Mouse (Mus musculus) inflammation-experienced regulatory T-cells, adult 6 months (primary cell): ENCODE measurements around the gene Nr4a2. TPM values are rescaled to one million over a fixed set of nuclear protein-coding genes. Genes with fewer than 3 reads are reported as not detected.
A peak's percentile ranks its signal among the peaks of the same experiment; 100 is the strongest.

Experiments
- ATAC-seq: one replicate; pipeline ENCODE4 v1.8.0; 2017
- polyA plus RNA-seq, 3 experiments: library from polyadenylated mRNA; unstranded; fragments of 100-300 nt; shearing (Covaris generic); gene quantifications; one replicate each; pipeline ENCODE4 v1.2.1; 2017

Nr4a2 gene
- 10 to 100 TPM in 1 of 3 experiments, 1 to 10 TPM in 2; 2.2 to 14.5 (median 3.7) TPM for polyA plus RNA-seq

GRCm38 (mm10) chr2:57123991-57124840, at the start of gene Nr4a2:
TSS of gene Nr4a2 (minus strand) at chr2:57124003.
- ATAC-seq: peak; percentile 33

DNA sequence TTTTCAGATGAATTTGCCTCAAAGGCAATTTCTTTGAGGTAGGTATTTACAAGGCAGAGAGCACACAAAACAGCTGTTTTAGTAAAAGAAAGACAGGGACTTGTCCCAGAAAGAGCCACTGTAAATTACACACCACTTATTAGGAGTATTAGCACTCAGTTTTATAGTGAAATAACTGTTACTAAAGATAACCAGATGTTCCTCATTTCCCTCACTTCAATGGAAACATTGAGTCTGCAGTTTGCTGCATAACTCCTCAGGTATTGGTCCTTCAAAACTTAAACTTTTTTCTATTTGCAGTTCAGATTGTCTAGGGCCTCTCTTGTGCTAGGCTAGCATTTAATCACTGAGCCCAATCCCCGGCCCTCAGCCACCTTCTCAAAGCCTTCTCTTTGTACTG, 41.6 kb upstream of the Nr4a2 start:
- ATAC-seq: no peak

DNA sequence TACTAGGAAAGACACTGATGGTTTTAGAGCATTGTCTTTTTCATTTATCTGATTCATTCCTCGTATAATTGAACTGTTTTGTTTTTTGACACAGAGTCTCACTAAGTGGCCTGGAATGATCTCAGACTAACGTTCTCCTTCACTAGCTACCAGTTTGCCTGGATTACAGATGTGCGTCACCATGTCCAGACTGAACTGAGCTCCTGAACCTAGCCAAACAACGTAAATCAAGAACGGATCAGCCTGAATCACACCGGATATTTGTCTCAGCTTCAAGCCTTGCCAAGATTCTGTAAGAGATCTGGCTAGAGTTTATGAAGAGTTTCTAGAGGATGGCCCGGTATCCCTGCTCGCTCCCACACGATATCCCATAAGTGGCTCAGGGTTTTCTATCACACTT, 33.0 kb upstream of the Nr4a2 start:
- ATAC-seq: no peak

DNA sequence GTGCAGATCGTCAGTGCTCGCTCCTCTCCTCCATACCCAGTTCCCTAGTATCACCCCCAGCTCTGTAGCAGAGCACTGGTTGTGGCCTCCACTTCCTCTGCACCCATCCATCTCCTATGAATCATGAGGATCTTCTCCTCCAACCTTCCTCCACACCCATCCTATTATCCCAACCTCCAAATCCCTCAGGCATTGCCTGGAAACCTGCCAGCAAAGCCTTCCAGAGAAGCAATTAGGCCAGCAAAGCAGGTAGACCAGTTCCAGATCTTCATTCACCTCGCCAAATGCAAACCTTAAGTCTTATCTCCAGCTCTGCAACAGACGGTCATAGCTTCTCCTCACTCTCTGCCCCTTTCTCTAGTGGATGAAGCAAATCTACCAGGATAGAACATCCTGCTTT, 26.0 kb upstream of the Nr4a2 start:
- ATAC-seq: no peak

- no peak for ATAC-seq
These were observed 24.4 kb upstream of the Nr4a2 start for GRCm38 (mm10) chr2:57148231-57148630.

- ATAC-seq: no peak
These were observed 22.0 kb upstream of the Nr4a2 start for GRCm38 (mm10) chr2:57145646-57146421.

DNA sequence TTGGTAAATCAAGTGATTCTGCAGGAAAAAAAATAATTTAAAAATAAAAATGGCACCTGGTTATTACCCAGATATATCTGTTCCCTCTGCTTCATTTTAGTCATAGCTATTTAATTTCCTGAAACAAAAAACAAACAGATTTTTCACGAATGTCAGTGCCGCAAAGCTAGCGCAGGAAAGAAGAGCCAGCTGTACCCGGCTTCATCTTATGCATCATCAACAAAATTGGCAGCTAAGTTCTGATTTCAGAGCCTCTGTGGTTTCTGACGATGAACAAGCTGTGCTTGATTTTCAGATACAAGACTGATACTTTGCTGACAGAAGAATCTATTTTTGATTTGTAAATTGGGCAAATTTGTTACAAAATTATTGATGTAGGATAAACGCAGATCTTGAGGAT, 14.8 kb upstream of the Nr4a2 start:
- ATAC-seq: no peak

DNA sequence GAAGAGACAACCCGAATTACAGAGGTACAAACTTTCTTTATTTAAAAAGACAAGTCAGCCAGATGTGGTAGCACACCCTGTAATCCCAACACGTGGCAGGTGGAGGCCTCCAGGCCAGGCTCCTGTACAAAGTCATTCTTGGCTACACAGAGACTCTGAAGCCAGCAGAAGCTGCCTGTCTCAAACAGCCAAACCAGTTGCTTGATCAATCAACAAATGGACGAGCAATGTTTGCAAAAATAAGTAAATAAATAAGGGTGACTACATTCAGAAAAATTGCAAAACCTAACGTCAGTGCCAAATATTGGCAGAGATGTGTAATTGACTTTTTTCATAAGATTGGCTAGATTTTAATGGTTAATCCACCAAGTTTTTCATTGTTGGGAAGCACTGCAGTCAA, 3.7 kb upstream of the Nr4a2 start:
- no peak for ATAC-seq

GRCm38 (mm10) chr2:57125891-57126290, 2.1 kb upstream of the Nr4a2 start:
- ATAC-seq: no peak

GRCm38 (mm10) chr2:57122986-57123980, 520 bp downstream of the Nr4a2 start:
- ATAC-seq: peak; percentile 49

DNA sequence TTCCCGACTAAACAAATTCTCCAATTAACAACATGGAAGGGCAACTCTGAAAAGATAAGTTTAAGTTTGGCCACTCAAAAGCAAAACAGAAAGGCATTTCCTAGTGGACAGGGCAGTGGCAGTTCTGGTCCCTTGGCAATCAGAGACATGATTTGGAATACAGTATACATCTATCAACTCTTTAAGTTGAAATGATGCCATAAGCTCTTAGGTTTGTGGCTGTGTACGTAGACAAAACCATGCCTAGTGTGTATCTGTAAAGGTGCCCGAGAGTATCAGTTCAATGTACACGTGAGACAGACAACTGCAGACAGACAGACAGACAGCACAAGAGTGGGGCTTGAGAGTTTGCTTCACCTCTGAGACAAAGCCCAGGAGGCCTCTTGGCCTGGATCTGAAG, 2.7 kb downstream of the Nr4a2 start:
- ATAC-seq: no peak

DNA sequence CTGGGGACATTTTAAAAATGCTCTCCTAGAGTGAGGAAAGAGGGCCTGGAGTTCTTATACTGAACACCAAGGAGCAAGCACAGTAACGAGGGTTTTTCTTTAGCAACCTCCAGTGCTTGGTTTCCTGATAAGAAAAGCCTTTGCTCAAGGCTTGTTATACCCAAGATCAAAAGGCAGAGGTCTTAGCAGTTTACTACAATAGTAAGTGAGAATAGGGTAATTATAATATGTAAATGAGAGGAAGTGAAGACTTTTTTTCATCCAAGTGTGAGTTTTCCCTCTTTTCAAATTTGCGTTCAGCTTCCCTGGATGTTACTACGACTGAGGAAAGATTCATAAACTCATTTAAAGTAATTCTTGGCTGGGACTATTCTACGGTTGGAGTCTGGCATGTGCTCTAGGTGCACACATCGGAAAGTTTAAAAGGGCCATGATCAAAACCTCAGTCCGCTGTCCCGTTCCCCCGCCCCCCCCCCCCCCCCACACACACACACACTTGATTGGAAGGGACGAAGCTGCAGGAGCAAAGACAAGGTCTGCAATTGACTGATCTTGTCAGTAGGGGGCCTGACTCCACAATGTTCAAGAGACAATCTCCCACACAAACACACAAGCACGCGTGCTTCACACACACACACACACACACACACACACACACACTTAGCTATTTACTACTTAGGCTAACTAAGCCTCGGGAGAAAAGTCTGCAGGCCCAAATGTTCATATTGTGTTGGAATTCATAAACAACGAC, 6.4 kb downstream of the Nr4a2 start:
- ATAC-seq: peak; percentile 30

DNA sequence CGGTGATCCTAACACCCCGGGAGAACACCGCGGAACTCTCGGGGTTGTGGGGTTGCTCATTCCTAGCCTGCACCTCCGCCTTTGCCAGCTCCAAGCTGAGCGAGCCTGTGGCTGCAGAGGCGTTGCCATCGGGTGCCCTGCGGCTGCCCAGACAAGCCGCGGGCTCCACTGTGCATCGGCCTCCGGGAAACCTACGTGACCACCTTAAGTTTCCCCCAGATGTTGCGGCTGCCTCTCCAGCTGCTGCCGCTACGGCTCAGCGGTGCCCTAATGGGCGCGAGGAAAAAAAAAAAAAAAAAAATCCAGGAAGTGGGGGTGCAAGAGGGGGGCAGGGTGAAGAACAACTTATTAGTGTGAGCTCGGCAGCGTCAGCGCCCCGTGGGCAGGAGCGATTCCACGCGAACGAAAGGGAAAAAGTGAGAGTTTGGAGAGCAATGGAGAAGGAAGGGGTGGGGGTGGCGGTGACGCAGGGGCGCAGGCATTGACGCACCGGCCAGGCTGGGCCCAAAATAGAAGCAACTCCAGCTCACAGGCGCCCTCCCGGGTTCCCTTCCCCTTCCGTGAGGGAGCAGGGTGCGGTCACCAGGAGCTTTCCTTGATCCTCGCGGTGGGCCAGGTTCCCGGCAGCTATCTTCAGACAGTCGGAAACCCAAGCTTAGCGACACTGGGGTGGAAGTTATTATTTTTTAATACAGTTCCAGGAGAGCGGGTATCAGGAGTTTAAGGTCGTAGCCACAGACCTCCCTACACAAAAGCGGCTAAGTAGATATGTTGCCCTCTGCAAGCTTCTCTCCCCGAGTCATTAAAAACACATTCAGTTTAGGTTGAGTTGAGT, 7.2 kb downstream of the Nr4a2 start:
- peak; percentile 26 for ATAC-seq

DNA sequence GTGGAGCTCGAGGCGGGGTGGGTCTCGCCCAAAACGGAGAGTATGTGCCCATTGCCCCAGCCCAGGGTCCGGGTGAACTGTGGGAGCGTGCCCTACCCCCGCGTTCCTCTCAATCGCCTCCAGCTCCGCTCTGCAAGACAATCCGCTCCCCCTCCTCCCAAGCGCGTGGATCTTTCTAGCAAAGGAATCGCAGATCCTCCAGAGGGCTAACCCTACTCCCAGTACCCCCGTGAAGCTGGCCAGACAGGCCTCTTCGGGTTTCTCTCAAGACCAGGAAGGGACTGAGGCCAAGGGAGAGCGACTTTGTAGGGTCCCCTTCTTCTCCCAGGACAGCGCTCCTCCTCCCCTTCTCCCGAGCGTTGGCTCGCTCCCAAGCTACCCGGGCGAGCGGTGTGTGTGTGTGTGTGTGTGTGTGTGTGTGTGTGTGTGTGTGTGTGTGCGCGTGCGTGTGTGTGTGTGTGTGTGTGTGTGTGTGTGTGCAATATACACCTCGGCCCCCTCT, 7.9 kb downstream of the Nr4a2 start:
- no peak for ATAC-seq

- peak; percentile 28 for ATAC-seq
These were observed 8.5 kb downstream of the Nr4a2 start for GRCm38 (mm10) chr2:57115181-57115863.

DNA sequence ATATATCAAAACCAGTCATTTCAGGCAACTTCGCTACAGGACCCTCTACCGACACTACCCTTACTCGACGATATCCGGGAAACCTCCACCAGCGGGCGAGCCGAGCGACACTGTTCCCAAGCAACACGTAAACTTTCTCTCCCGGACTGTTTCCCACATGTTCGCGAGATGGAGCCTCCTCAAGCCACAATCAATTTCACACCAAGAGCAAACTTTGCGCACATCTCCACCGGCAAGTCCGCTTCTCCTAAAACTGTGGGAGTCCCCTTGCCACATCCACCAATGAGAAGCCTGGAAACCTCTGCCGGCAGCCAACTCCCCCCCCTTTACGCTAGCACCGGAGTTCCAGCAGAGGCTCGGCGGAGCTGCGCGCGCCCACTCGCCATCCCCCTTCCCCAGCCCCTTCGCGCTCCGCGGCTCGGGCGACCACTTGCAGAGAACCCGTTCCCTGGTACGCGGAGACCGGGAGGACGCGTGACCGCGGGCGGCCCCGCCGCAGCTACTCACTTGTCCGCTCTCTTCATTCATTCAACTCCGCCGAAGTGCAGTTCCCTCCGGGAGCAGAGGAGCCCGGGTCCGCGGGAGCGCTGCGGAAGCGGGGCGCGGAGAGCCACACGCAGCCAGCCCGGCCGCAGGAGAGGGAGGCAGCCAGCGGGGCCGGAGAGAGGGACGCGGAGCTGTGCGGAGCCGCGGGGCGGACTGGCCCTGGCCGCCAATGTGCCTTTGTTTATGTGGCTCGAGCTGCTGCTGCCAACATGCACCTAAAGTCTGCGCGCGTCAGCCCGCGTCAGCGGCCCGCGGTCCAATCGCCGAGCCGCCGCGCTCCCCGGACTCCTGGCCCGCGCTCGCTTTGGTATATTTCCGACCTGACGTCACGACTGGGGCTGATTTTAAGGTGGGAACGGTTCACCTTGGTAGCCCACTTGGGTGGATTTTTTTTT, 9.3 kb downstream of the Nr4a2 start:
- ATAC-seq: peak; percentile 63

GRCm38 (mm10) chr2:57113431-57113830, 10.4 kb downstream of the Nr4a2 start:
- ATAC-seq: no peak

DNA sequence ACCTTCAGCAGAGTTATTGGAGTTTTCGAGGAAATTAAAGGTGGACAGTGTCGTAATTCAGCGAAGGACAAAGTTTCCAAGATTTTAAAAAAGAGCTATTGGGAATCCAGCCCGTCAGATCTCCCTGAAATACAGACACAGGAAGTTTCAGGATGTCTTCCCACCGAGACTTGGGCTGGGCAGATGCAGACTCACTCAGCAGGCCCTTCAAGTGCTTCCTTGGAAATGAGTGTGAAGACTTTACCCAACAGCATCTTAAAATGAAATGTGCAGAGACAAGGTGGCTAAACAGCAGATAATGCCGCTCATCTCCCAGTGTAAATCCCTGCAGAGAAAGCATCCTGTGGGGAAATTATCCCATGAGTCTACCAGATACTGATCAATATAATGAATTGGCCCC, 10.9 kb downstream of the Nr4a2 start:
- ATAC-seq: no peak
